Mouse (Mus musculus) cerebellum, adult 2 months (tissue): ENCODE measurements around the gene Cbr1. TPM values are rescaled to one million over a fixed set of nuclear protein-coding genes. Genes with fewer than 3 reads are reported as not detected.

Source experiments
- DNase-seq, 2 experiments: peaks; one replicate each; pipeline ENCODE4 v3.0.0; 2021
- H3K27ac ChIP-seq: fragments of 200-500 bp; 2 replicates; pipeline ENCODE4 v1.5.1; 2012; ENCODE audit warnings: low read length, control low read depth, inconsistent platforms; ENCODE audit not compliant: insufficient read depth
- H3K27me3 ChIP-seq: fragments of 200-500 bp; 2 replicates; pipeline ENCODE4 v1.6.1; 2012; ENCODE audit warnings: inconsistent platforms, mild to moderate bottlenecking, low read length, moderate library complexity; ENCODE audit not compliant: control insufficient read depth, insufficient read depth
- H3K4me1 ChIP-seq: fragments of 200-500 bp; 2 replicates; pipeline ENCODE4 v1.6.1; 2011; ENCODE audit warnings: low read length; ENCODE audit not compliant: control insufficient read depth, insufficient read depth
- H3K4me3 ChIP-seq: fragments of 200-500 bp; replicated peaks from 2 replicates; pipeline ENCODE3; 2011; ENCODE audit warnings: mild to moderate bottlenecking, low read depth, low read length, control low read depth; ENCODE audit not compliant: insufficient read depth
- CTCF ChIP-seq: fragments of 200-500 bp; IDR thresholded peaks from 2 replicates; pipeline ENCODE4 v1.5.1; 2011; ENCODE audit warnings: low read depth, mild to moderate bottlenecking, control low read depth, low read length, moderate library complexity, borderline replicate concordance; ENCODE audit not compliant: insufficient read depth
- POLR2A ChIP-seq: fragments of 200-500 bp; IDR thresholded peaks from 2 replicates; pipeline ENCODE4 v1.6.1; 2011; ENCODE audit warnings: low read length, control low read depth, borderline replicate concordance; ENCODE audit not compliant: insufficient read depth
- whole genome bisulfite sequencing: fragments of 180-500 bp; shearing (Covaris S2); methylation state at CpG from one replicate; pipeline ENCODE4 v1.1.7; 2018; 5-methylcytosine and 5-hydroxymethylcytosine counted together
- polyA plus RNA-seq: library from polyadenylated mRNA; depleted of rRNA; stranded (reverse); fragments of >200 nt; gene quantifications from 2 replicates; pipeline ENCODE4 v1.2.3, GENCODE M21; 2012; rRNA removed

The Cbr1 gene
- polyA plus RNA-seq, 1 experiment: 121 TPM

DNA sequence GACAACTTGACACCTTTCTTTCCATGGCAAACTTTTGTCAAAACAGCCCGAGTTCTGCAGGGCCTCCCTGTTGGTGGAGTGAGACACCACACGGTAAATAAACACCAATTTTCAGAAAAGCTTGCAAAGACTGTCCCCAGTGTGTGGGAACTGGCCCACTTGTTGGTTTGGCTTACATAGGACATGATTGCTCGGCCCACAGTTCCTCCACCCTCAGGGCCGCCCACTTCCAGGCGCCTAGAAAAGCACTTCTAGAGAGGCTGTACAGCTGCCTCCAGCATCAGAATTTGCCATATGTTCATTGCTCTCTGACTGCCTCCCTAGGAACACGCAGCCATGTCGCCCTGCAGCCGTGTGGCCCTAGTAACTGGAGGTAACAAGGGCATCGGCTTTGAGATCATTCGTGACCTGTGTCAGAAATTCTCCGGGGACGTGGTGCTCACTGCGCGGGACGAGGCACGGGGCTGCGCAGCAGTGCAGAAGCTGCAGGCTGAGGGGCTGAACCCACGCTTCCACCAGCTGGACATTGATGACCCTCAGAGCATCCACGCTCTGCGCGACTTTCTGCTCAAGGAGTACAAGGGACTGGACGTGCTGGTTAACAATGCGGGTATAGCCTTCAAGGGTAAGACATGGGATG lies 22.2 kb downstream of the Cbr1 start, which contains the start of gene Gm5678:
TSS of gene Gm5678 (plus strand) at position 337 of the 640 bp plus-strand sequence.
- H3K4me1 ChIP-seq: no peaks in the 10 kb centered on the region; the same call in 1 of the 2 replicates
- TF ChIP-seq CTCF: no peak
- 81% methylated on average over 23 of the region's 23 CpGs for WGBS
- H3K27ac ChIP-seq: no peak within 1 kb of the TSS
- H3K27me3 ChIP-seq: no peaks in the 10 kb centered on the region
- DNase-seq: no peak
- H3K4me3 ChIP-seq: no peak within 1 kb of the TSS

DNA sequence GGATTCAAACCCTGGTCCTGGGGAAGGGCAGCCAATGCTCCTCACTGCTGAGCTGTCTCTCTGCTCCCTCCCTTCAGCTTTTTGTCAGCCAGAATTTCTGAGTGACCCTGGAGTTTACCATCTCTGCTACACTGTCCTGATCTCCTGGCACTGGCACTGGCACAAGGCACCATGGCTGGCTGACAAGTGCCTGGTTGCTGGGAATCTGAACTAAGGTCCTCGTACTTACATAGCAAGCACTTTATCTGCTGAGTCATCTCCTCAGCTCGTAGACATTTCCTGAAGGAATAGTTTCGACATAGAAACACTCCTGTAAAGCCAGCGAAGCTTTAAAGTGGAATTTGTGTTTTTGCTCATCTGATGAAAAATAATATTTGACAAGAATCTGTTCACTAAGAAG lies 38.4 kb downstream of the Cbr1 start:
- H3K4me3 ChIP-seq: no peak overlapping the region
- no peaks in the 10 kb centered on the region for H3K4me1 ChIP-seq
- no peak for DNase-seq
- H3K27me3 ChIP-seq: no peaks in the 10 kb centered on the region
- TF ChIP-seq POLR2A: no peak
- no peak for TF ChIP-seq CTCF
- WGBS: 57% methylated on average over 4 of the region's 4 CpGs
- no peak overlapping the region for H3K27ac ChIP-seq

DNA sequence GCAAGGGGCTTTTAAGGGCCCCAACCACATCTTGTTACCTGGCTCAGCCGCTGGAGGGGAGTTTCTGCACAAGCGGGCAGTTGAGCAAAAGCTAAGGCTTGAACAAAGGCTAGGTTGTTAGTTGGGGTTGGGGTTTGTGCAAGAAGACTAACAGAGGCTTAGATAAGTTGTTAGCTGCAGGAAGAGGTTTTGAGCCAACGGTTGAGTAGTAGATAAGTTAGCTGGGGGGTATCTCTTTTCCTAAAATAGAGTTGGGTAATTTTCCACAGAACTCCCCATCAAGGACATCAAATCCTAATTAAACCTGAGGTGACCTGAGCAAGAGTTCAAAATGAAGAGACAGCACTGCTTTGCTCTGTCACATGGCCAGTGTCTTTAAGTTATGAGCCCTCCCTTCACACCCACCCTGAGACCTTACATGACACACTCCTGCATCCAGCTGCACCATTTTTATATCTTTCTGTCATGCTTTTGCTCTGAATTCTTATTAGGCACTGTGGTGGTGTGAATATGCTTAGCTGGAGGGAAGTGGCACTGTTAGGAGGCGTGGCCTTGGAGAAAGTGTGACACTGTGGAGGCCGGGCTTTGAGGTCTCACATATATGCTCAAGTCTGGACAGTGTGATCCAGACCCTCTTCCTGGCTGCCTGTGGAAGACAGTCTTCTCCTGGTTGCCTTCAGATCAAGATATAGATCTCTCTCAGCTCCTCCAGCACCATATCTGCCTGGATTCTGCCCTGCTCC lies 43.0 kb downstream of the Cbr1 start:
- WGBS: 92% methylated on average over 5 of the region's 5 CpGs
- Histone ChIP-seq H3K4me3 (no peak overlapping the region), H3K27ac (no peak overlapping the region), H3K4me1 (0 out of 2 replicates have a peak, but pooled peaks cover 5% of the 10 kb centered on the region), H3K27me3 (no peaks in the 10 kb centered on the region)
- DNase-seq: no peak
- TF ChIP-seq POLR2A (no peak), CTCF (no peak)

Other genes starting within 250 kb of the Cbr1 start
- gene Setd4, start 1.8 kb upstream of the Cbr1 start, polyA plus RNA-seq: 15.7 and 16.3 TPM in 2 replicates
- 0.11 TPM in 1 of 2 replicates, not detected in the other for gene Gm5678, start 22.2 kb downstream of the Cbr1 start, polyA plus RNA-seq
- gene Cbr3, start 77.4 kb downstream of the Cbr1 start, polyA plus RNA-seq: 5.3 and 6.2 TPM in 2 replicates
- gene Dop1b, start 106.1 kb downstream of the Cbr1 start, polyA plus RNA-seq: 102 and 103 TPM in 2 replicates
- 25.1 and 25.8 TPM in 2 replicates for gene Morc3, start 226.3 kb downstream of the Cbr1 start, polyA plus RNA-seq